Mouse (Mus musculus): ENCODE results near the gene Egflam. TPM values are rescaled to one million over a fixed set of nuclear protein-coding genes. Genes with fewer than 3 reads are reported as not detected.
A peak's percentile ranks its signal among the peaks of the same experiment; 100 is the strongest.

The Egflam gene
- polyA plus RNA-seq, 1 experiment from 2014 or later, result 14.3 TPM

DNA sequence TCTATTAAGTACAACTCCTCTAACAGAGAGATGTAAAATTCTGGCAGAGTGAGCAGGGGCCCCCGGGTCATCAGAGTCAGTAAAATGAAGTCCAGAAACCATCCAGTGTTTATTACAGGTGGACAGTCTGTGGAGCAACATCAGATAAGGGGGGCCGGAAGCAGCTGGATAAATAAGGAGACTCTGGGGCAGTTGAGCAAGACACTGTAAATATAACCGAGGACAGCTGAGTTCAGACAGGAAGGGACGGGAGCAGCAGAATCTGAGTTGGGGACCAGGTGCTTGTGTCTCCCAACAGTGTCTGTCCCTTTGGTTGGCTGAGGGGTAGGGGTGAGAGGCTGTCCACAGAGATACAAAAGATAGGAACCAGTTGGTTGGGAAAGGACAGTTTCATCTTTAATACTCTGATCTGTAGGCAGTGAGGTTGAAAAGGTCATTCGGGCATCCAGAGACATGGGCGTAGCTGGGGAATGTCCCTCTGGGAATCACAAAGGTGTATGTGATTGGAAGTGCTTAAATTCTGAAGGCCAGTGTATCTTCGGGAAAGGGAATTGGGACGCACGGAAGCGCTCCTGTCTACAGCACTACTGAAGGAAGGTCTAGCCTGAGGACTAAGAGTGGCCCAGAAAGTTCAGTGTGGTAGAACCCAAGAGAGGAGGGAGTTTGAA lies 230.8 kb downstream of the Egflam start:
- Histone ChIP-seq H3K4me2 (ENCODE audit: low read length) (no peak overlapping the region), H3K36me3 (ENCODE audit: insufficient read depth, low read length) (peaks cover 48% of the 10 kb centered on the region; the same call in 1 of the 2 replicates), H3K27ac (no peak overlapping the region), H3K9ac (ENCODE audit: low read depth, low read length) (no peak overlapping the region), H3K27me3 (ENCODE audit: insufficient read depth, low read length) (no peaks in the 10 kb centered on the region), H3K4me1 (replicated peaks; ENCODE audit: insufficient read depth, low read length) (no peaks in the 10 kb centered on the region), H3K9me3 (replicated peaks; ENCODE audit: low read length) (no peaks in the 10 kb centered on the region), H3K4me3 (replicated peaks; ENCODE audit: low read depth, low read length) (no peak overlapping the region)
- DNase-seq (ENCODE audit: low spot score), result peak; percentile 47
- TF ChIP-seq CTCF (IDR thresholded peaks at IDR 0.05; ENCODE audit: low read depth), result no peak
- 67% methylated on average over 10 of the region's 10 CpGs for WGBS
- ATAC-seq (replicated peaks; ENCODE audit: low FRiP score, low read depth), result no peak

DNA sequence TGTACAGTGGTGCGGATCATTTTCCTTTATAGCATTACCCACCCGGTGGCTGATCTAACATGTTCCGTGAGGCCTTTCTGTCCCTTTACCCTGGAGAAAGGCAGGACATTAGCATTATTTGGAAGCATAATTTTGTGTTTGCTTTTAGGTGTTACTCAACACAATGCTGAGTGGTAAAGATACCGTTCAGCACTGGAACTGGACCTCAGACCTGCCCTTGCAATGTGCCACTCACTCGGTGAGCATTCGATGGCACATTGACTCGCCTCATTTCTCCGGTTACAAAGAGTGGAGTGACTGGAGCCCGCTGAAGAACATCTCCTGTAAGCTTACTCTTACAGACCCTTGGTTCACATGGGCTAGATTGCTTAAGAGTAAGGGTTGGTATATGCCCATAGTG lies 231.5 kb downstream of the Egflam start:
- Histone ChIP-seq H3K9ac (ENCODE audit: low read depth, low read length) (no peak overlapping the region), H3K4me1 (replicated peaks; ENCODE audit: insufficient read depth, low read length) (no peaks in the 10 kb centered on the region), H3K27me3 (ENCODE audit: insufficient read depth, low read length) (no peaks in the 10 kb centered on the region), H3K36me3 (ENCODE audit: insufficient read depth, low read length) (peaks cover 48% of the 10 kb centered on the region; the same call in 1 of the 2 replicates), H3K27ac (no peak overlapping the region), H3K4me3 (replicated peaks; ENCODE audit: low read depth, low read length) (no peak overlapping the region), H3K4me2 (ENCODE audit: low read length) (no peak overlapping the region), H3K9me3 (replicated peaks; ENCODE audit: low read length) (no peaks in the 10 kb centered on the region)
- TF ChIP-seq CTCF (IDR thresholded peaks at IDR 0.05; ENCODE audit: low read depth), result no peak
- ATAC-seq (replicated peaks; ENCODE audit: low FRiP score, low read depth) (no peak), DNase-seq (ENCODE audit: low spot score) (no peak)
- 56% methylated on average over 9 of the region's 9 CpGs for WGBS

DNA sequence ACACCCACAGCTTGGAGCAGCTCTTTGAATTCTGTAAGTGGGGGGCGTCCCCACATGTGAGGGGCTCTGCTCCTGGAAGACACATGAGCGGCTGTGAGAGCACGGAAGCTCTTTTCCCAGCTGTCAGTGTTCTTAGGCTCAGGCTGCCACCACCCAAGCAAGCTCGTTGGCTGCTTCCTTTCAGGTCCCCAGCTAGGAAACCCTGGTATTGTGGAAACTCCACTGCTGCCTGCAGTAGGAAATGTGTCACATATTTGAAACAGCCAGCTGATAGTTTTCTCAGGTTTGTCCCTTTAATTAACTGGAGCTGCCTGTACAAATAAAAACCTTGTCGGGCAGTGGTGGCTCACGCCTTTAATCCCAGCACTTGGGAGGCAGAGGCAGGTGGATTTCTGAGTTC lies 234.3 kb downstream of the Egflam start:
- Histone ChIP-seq H3K4me3 (replicated peaks; ENCODE audit: low read depth, low read length) (no peak overlapping the region), H3K27me3 (ENCODE audit: insufficient read depth, low read length) (no peaks in the 10 kb centered on the region), H3K4me2 (ENCODE audit: low read length) (no peak overlapping the region), H3K36me3 (ENCODE audit: insufficient read depth, low read length) (peaks cover 36% of the 10 kb centered on the region; the same call in 1 of the 2 replicates), H3K9ac (ENCODE audit: low read depth, low read length) (no peak overlapping the region), H3K9me3 (replicated peaks; ENCODE audit: low read length) (no peaks in the 10 kb centered on the region), H3K27ac (no peak overlapping the region), H3K4me1 (replicated peaks; ENCODE audit: insufficient read depth, low read length) (no peaks in the 10 kb centered on the region)
- 67% methylated on average over 6 of the region's 6 CpGs for WGBS
- ATAC-seq (replicated peaks; ENCODE audit: low FRiP score, low read depth) (no peak), DNase-seq (ENCODE audit: low spot score) (no peak)
- no peak for TF ChIP-seq CTCF (IDR thresholded peaks at IDR 0.05; ENCODE audit: low read depth)

DNA sequence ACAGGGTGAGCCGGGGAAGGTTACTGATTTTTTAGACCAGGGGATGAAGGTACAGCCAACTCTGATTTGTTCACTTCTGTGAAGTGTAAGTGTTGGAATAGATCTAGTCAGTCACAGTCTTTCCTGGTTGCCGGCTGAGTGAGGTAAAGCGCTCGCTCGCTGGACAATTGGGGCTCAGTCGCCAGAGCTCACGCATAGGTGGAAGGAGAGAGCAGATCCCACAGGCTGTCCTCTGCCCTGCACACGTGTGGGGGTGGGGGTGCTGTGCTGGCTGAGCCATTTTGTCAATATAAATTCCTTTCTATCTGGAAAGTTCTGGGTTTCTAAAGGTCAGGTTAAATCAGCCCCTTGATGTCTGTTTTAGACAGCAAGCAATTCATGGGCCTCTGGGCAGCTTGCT lies 237.9 kb downstream of the Egflam start:
- Histone ChIP-seq H3K4me1 (replicated peaks; ENCODE audit: insufficient read depth, low read length) (no peaks in the 10 kb centered on the region), H3K9me3 (replicated peaks; ENCODE audit: low read length) (no peaks in the 10 kb centered on the region), H3K4me3 (replicated peaks; ENCODE audit: low read depth, low read length) (no peak overlapping the region), H3K36me3 (ENCODE audit: insufficient read depth, low read length) (peaks cover 32% of the 10 kb centered on the region), H3K27me3 (ENCODE audit: insufficient read depth, low read length) (no peaks in the 10 kb centered on the region), H3K27ac (no peak overlapping the region), H3K9ac (ENCODE audit: low read depth, low read length) (no peak overlapping the region), H3K4me2 (ENCODE audit: low read length) (no peak overlapping the region)
- 74% methylated on average over 8 of the region's 8 CpGs for WGBS
- ATAC-seq (replicated peaks; ENCODE audit: low FRiP score, low read depth) (no peak), DNase-seq (ENCODE audit: low spot score) (no peak)
- no peak for TF ChIP-seq CTCF (IDR thresholded peaks at IDR 0.05; ENCODE audit: low read depth)

DNA sequence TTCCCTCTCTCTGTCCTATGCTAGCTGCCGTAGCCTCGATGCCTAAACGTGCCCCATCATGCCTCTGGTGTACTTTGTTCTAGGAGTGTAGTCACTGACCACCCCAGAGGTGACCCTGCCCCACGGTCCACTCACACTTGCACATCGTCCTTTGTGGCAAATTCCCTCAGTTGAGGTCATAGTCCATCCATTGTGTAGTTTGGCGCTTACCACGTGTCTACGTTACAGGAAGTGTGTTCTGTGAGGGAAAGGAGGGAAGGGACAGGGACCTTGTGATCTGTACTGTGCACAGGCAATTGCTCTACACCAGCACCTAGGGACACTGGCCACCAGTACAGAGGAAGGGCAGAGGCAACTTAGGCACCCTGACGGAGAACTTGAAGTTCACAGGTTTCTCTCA lies 238.3 kb downstream of the Egflam start:
- ATAC-seq (replicated peaks; ENCODE audit: low FRiP score, low read depth) (peak; percentile 59), DNase-seq (ENCODE audit: low spot score) (no peak)
- 87% methylated on average over 9 of the region's 9 CpGs for WGBS

DNA sequence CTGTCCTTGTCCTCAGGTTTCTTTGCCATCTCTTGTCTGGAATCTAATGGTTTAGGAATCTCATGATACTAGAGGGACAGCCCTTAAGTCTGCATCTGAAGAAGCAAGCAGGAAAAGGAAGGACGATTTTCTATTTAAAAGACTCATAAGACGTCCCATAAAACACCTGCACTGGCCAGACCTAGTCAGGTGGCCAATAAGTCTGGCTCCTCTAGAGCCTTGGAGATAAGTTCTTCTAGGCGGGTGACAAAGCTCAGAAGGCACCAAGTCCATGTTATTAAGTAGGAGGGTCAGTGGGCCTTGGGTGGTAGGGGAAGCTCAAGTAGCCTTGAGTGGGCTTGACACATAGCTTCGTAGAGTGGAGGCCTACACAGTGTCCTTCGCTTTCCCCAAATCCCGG lies 240.5 kb downstream of the Egflam start:
- Histone ChIP-seq H3K9me3 (replicated peaks; ENCODE audit: low read length) (no peaks in the 10 kb centered on the region), H3K36me3 (ENCODE audit: insufficient read depth, low read length) (peaks cover 26% of the 10 kb centered on the region)

More for the DNA sequence above, 238.3 kb downstream of the Egflam start:
- TF ChIP-seq CTCF (IDR thresholded peaks at IDR 0.05; ENCODE audit: low read depth), result no peak
- H3K27me3 ChIP-seq (ENCODE audit: insufficient read depth, low read length), result no peaks in the 10 kb centered on the region
- H3K9ac ChIP-seq (ENCODE audit: low read depth, low read length), result no peak overlapping the region
- no peak overlapping the region for H3K4me2 ChIP-seq (ENCODE audit: low read length)
- no peak overlapping the region for H3K4me3 ChIP-seq (replicated peaks; ENCODE audit: low read depth, low read length)
- H3K27ac ChIP-seq, result 0 out of 2 replicates have a peak overlapping the region, but pooled peaks have one; percentile 8
- peaks cover 30% of the 10 kb centered on the region for H3K36me3 ChIP-seq (ENCODE audit: insufficient read depth, low read length)
- H3K4me1 ChIP-seq (replicated peaks; ENCODE audit: insufficient read depth, low read length), result no peaks in the 10 kb centered on the region
- no peaks in the 10 kb centered on the region for H3K9me3 ChIP-seq (replicated peaks; ENCODE audit: low read length)

More for the DNA sequence above, 240.5 kb downstream of the Egflam start:
- ATAC-seq (replicated peaks; ENCODE audit: low FRiP score, low read depth), result no peak
- no peak overlapping the region for H3K4me3 ChIP-seq (replicated peaks; ENCODE audit: low read depth, low read length)
- no peak for DNase-seq (ENCODE audit: low spot score)
- no peak overlapping the region for H3K4me2 ChIP-seq (ENCODE audit: low read length)
- H3K27ac ChIP-seq, result no peak overlapping the region
- 93% methylated on average over 6 of the region's 6 CpGs for WGBS
- no peak for TF ChIP-seq CTCF (IDR thresholded peaks at IDR 0.05; ENCODE audit: low read depth)
- no peaks in the 10 kb centered on the region for H3K27me3 ChIP-seq (ENCODE audit: insufficient read depth, low read length)
- no peaks in the 10 kb centered on the region; the same call in 1 of the 2 replicates for H3K4me1 ChIP-seq (replicated peaks; ENCODE audit: insufficient read depth, low read length)
- H3K9ac ChIP-seq (ENCODE audit: low read depth, low read length), result no peak overlapping the region

Measured in kidney, postnatal 0 days (tissue).